Mouse (Mus musculus): ENCODE results near the gene Gna14.
A peak's percentile ranks its signal among the peaks of the same experiment; 100 is the strongest.

Gna14 gene

DNA sequence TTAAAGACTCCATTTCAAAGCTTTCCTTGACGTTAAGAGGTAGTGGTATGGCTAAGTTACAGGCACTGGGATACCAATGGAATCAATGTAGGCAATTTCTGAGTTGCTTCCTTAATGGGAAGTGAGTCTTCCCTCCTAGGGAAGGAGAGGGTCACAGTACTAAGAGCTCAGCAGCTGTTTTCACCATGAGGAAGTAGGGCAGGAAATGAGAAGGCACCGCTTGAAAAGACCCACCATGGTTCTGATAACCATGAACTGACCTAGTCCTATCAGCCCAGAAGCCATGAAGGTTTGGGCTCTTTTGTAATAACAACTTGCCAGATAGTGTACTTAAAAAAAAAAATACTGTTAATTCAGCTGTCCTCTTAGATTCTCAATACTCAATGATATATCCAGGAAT, 20.6 kb downstream of the Gna14 start:
- no peak for DNase-seq (ENCODE audit: extremely low spot score)

DNA sequence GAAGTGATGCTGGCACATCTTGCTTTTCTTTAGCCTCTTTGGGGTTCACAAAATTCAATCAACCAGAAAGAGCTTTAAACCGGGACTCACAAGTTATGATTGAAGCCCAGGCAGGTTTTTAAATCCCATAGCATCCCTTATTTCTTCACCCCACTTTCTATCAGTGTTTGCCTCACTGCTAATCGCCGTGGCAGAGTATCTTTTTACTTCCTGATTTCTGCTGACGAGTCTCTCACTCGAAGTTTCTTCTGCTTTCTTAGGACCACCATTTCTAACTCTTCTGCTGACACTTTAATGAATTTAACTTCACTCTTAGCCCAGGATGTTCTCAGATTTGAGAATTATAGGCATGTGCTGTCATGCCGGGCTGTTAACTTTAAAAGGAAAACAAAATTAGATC, 21.6 kb downstream of the Gna14 start:
- no peak for DNase-seq (ENCODE audit: extremely low spot score)

DNA sequence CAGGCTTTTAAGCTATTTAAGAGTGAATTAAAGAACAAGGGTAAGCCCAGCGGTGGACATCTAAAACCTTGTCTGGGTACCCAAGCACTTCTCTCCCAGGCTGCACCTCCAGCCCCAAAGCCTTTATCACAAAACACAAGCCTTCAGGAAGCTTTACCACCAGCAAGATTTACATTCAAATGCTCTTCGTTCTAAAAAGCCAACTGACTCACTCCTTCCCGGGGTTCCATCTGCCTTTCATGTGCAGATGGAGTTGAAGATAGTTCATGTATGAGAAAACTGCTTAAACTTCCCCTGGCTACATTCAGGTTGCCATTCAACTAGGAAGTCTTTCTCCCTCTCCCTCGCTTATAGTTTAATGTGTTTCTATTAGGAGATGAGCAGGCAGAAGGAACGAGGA, 23.8 kb downstream of the Gna14 start:
- no peak for DNase-seq (ENCODE audit: extremely low spot score)

DNA sequence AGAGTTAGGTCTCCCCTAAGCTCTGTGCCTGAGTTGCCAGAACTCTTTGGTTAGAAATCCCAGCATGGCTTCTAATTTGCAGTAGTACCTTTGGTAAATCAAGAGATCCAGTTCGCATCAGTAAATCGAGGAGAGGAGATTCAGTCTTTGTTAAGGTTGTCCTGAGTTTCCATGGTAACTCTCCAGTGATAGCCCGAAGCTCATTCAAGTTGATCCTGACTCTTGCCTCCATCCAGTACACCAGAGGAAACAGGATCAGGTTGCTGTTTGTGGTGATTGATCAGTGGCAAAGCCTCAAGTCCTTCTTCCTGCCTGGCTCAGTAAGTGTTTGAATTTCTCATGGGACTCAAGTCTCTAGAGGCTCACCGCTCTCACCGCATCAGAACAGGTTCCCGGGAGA, 24.7 kb downstream of the Gna14 start:
- DNase-seq (ENCODE audit: extremely low spot score), result no peak

DNA sequence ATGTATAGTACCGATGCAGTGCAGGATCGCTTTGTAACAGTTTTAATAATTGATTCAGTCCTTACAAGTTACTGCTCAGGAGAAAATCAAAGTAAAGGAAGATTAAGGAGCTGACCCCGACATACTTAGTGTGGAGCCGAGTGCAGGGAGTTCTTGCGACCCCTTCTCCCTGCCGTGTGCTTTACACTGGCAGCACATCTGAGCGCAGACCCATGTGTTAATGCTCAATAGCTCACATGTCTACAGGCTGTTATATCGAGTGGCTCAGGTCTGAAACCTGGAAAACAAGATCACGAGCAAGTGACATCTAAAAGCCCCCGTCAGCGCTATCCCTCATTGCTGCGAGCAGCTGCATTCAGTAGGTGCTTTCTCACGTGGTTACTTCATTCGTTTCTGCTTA, 25.3 kb downstream of the Gna14 start:
- no peak for DNase-seq (ENCODE audit: extremely low spot score)

DNA sequence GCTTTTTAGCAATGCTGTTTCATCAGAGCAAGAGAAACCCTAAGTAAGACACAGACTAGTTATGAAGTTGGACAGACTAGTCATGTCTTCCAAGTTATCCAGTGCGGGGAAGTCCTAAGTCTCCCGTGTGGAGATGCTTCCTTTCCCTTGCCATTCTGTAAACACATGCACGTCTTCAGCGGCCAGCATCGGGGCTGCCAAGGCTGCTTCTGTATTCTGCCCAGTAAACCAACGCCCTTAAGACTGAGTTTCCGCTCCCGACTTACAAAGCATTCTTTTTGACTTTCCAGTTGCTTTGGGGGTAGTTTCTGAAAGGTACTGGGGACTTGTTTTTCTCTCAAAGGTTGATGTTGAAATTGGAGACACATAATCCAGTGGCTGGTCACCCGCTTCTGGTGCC, 26.9 kb downstream of the Gna14 start:
- DNase-seq (ENCODE audit: extremely low spot score), result no peak

DNA sequence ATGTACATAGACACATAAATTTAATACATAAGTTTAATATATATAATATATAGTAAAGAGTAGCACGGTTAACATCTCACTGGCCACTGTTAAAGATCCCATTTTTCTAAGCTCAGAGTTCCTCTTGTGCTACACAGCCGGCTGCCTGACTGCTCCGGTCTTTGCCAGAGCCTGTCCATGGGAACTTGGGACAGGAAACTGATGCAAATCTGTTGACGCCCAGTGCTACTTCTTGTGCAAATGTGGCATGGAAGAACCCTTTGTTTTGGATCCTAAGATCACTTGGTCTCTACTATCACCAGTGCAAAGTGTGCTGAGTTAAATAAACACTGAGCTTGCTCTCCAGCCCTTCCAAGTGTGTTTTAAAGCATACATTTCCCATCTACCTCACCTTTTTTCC, 29.2 kb downstream of the Gna14 start:
- DNase-seq (ENCODE audit: extremely low spot score), result no peak

DNA sequence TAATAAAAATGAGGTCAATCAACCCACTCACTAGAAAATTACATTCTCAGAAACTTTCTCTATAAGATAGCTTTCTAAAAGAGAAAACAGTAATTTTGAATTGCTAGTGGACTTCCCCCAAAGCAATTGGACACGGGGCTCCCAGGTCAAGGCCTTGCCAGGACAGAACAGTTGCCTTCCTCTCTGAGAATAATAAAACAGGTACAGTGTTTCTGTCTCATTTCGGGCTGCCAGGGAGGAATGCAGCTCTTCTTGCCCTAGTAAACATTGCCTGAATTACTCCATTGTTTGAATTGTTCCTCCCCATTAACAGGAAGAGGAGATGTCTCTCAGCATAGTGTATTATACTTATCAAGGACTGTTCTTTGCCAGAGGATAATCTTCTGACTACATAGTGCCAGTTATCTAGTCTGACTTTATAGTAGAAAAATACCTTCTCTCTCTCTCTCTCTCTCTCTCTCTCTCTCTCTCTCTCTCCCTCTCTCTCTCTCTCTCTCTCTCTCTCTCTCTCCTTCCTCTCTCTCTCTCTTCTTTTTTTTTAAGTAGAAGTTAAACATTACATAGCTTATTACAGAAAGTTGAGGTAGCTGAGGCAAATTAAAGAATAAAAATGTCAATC, 33.3 kb downstream of the Gna14 start:
- no peak for DNase-seq (ENCODE audit: extremely low spot score)

DNA sequence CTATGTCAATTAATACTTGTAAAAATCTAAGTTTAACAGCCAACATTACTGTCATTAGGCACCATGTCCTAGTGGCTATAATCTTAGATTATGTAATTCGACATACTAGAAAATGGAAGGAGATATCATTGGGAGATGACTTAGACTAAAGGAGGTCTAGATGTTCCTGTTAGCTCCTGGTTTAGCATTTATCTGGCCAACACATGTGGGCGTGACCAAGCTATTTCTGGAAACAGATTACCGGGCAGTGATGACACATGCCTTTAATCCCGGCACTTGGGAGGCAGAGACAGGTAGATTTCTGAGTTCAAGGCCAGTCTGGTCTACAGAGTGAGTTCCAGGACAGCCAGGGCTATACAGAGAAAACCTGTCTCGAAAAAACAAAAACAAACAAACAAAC, 37.1 kb downstream of the Gna14 start:
- DNase-seq (ENCODE audit: extremely low spot score), result no peak

DNA sequence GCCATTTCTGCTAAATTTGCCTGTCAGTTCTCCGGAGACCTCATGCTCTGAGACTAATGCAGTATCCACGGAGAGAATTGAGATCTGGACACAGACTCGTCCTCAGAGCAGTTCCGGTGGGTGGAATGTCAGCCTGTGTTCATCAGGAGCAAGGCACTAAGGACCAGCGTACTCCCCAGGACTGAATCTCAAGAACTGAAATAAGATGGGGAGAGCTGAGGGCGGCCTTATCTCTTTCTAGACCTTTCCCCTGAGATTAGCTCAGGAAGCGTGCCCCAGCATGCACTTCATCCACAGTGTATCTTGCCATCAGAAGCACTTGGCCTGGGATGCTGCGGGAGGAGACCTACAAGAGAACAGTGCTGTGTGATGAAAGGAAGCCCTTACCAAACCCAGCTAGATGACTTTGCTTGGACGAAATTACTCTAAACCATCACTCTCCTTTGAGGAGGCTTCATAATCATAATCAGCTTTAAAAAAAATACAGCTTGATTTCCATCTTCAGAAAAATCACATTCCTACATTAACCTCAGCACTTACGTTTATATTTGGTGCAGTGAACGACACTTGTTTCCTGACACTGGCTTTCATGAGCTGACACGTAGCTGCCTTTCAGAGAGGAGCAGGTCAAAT, 41.9 kb downstream of the Gna14 start:
- no peak for DNase-seq (ENCODE audit: extremely low spot score)

DNA sequence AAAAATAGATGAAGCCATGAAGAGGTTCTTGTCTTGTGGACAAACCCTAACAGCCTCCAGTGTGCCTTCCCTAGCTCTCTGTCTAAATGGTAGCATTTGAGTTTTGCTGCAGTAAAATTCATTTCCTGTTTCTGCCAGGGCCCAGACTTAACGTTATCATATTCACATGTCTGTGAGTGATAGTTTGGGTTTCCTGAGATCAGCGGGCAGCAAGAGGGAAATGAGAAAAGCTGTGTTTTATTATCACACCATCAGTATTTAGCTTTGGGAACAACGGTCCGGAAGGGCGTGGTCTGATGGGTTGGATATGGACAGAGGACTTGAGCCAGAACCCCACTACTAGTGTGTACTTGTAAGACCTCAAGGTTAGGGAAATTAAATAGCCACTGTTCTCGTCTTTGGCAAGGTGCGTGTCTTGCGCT, 42.6 kb downstream of the Gna14 start:
- DNase-seq (ENCODE audit: extremely low spot score), result no peak

DNA sequence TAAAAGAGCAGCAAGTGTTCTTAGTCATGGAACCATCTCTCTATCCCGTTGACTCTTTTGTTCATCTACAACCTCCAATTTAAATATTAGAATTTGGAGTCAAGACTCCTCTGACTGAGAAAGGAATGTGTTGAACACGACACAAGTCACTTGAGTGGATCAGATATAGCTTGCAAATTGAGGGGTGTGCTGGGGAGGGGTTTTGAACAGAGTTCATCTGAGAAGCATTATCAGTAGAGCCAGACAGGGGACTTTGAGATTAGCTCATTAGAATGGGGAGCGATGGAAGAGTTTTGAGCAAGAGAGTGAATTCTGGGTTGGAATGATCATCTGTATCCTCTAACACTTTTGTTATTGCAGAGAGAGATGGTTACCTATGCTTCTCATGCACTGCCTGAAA, 46.5 kb downstream of the Gna14 start:
- no peak for DNase-seq (ENCODE audit: extremely low spot score)

DNA sequence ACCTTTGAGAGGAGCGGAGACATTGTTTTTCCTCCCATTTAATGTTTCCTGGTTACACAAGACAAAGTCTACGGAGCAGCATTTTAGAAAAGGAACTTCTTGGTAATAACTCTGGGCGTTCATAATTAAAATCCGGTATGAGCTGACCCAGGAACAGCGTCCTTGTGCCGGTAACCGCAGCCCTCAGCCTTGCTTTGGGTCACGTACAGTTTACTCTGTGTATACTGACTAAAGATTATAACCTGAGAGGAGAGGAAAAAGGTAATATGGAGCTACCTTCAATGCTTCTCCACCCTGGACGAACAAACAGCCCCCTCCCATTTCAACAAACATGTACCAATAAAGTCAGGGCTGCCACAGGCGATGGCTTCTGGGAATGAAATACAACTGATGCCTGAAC, 48.7 kb downstream of the Gna14 start:
- no peak for DNase-seq (ENCODE audit: extremely low spot score)

DNA sequence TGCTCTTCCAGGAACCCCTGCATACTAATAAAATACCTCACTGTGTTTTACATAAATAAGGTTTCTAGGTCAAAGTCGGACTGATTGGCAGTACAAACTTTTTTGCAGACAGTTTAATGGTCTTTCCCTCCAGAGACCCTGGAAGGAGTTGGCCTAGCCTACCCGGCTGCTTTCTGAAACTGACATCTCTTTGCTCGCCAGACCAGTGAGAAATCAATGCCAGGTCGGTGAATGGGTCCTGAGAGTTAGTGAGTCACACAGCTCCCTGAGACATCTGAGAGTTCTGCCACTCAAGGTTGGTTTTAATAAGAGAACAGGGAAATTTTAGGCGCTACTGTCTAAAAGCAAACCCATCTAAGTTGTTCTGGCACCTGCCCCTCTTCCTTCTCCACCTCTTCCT, 49.1 kb downstream of the Gna14 start:
- no peak for DNase-seq (ENCODE audit: extremely low spot score)

DNA sequence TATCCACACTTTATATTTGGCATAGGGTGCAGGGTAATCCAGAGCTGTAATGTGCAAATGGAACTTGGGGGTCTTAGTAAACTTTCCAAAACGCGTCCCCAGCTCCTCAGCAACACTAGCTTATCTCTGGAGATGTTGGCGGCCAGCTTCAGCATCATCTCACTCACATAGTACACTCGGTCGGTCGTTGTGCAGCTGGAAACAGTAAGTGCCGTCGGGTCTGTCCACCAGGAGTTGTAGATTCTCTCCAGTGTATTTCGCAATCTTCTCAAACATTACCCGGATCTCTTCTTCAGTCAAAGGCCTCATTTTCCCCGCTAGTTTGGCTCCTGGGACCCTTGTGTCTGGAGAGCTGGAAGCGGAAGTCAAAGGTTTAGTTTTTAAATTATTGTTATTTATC, 55.2 kb downstream of the Gna14 start:
- DNase-seq (ENCODE audit: extremely low spot score), result no peak

DNA sequence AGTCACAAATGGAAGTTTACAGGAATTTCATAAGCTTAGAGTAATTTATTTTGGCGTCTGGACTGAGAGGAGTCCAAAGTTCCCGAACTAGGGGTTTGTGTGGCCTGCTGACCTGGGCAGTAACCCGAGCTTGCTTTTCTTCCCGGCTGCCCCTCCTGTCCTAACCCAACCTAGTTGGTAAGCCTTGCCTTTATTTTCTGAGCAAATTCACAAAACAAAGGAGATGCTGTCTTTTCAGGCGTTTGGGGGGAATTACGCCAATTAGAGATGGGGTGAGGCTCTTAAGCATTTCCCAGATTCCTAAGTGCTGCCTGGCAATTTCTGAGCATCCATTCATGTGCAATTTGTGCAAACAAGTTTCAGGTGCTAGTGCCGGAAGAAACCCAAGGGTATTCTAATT, 55.9 kb downstream of the Gna14 start:
- DNase-seq (ENCODE audit: extremely low spot score), result peak; percentile 31

DNA sequence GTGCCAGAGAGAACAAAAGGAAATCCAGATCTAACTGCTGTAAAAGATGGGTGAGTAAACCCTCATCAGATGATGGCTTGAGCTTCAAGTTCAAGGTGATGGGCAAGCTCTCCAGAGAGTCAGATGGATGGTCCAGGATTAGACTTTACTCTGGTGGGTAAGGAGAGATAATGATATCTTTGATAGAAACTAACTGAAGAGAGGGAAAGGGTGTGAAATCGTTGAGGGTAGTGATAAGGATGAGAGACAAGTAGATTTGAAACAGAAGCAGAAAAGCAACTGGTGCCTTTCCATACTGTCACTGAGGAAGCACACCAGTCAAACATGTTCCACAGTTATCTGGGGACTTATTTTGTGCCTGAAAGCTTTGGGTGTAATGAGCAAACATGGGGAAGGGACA, 56.9 kb downstream of the Gna14 start:
- DNase-seq (ENCODE audit: extremely low spot score), result no peak

DNA sequence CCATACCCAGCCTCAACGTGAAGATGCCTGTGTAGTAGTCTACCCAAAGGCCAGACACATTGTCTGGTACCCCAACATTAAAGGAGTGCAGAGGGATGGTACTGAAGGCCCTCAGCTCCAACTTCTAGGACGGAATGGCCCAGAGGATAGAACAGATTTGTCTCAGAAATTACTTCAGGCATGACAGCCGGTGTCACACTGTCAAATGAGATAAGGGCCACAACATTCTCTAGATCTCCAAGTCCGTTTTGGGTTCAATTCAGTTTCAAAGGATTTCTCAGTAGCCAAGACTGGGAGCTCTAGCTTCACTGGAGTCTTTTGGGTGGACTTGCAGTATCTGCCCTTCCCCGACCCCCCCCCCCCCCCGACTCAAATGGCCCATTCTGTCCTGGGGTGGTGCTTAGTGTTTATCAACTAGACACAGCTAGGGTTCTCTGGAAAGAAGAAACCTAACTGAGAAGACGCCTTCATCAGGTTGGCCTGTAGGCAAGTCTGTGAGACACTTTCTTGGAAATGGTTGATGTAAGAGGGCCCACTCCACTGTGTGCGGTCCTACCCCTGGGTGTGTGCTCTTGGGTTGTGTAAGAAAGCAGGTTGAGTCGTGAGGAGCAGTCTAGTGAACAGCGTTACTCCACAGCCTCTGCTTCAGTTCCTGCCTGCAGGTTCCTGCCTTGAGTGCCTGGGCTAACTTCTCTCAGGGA, 59.4 kb downstream of the Gna14 start:
- no peak for DNase-seq (ENCODE audit: extremely low spot score)

DNA sequence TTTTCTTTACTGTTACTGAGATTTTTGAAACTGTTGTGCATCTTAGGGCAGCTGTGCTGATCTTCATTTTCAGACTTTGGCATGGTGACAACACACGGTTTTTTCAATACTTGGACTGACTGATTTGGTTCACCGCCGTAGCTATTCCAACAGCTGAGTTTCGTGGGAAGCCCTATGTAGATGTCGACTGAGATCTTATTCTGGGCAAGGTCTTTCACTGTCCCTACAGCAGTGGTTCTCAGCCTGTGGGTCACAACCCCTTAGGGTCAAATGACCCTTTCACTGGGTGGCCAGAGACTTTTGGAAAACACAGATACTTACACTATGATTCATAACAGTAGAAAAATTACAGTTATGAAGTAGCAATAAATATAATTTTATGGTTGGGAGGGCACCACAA, 60.5 kb downstream of the Gna14 start:
- no peak for DNase-seq (ENCODE audit: extremely low spot score)

DNA sequence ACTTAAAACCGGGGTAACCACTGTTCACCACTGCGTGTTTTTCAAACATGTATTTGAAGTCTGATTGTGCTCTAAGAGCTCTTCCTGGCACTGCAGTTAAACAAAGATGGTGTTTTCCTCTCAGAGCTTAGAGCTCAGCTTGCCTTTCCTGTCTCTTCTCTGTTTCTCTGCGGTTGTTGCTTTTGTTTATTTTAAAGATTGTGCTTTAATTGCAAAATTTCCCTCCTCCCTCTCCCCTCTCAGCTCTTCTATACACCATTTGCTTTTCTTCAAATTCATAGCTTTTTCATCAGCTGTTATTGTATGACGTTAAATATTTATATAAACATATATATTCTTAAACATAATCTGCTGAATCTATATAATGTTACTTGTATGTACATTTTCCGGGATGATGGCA, 66.5 kb downstream of the Gna14 start:
- DNase-seq (ENCODE audit: extremely low spot score), result no peak

DNA sequence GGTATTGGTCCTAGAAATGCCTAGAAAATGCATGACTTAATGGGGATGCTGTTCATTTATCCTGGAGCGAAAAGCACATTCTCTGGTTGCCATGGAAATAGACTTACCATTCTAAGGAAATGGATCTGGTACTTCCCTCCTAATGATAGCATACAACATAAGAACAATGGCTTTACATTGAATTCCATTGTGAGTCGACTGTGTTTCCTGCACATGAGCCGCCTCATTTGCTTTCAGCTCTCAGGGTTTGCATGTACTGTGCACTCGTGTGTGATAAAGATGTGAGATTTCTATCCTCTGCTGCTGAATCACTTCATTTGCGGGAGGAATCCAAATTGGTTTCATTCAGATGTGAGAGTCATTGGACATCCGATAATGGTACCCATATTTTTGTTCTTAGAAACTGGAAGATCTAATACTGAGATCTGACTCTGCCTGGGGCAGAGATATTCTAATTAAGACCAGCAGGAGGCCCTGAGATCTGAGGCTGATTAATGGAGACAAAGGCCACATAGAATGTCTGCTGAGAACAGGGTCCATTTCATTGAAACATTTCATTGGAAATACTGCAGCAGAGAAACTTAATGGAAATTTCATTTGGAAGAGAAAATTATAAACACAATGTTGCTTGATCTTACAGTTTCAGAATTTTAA, 71.3 kb downstream of the Gna14 start:
- DNase-seq (ENCODE audit: extremely low spot score), result no peak

DNA sequence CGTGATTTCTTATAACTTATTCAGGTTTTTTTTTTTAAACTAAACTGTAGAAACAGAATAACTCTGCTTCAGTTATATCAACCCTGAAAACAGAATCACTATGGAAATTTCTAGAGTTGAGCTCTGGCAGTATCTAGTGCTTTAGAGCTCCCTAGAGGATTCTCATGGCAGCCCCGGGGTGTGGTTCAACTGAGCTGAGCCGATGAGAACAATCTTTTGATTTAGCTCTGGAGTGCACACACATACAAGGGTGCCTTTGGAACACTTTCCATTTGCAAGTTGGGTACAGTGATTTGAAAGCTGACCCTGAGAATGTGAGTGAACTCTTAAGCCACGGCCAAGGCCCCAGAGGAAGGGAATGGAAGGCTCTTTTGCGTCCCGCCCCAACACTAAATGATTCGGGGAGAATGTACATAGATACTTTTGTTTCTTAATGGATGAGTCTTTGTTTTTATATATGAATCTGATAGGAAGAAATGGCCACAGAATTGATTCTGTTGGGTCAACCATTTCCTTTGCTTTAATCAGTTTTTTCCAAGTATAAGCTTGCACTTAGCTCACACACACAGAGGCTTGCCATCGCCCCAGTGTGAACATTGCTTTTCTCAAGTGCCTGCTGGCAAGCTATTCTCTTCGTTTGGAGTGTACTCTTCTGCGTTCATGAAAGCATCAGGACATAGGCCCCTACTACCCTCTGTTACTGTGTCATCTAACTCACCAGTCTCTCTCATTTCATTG, 75.0 kb downstream of the Gna14 start:
- DNase-seq (ENCODE audit: extremely low spot score), result no peak

All from embryo, embryonic 9.5 days (tissue).